ENCODE assay signal across 21 mouse cellular contexts in genomic region chr10:127217177-127217576, GRCm38 (mm10). TPM values are rescaled to one million over a fixed set of nuclear protein-coding genes. Genes with fewer than 3 reads are reported as not detected.
DNase-seq lines count a peak whose midpoint lies in the region; ATAC-seq and TF ChIP-seq lines count a peak whose summit lies in the region.
"Had no signal": no experiment of that assay in that cellular context is flagged by ENCODE, and none has a peak within 500 bp of the region (broad histone marks: within the 10 kb centered on the region; RNA-seq: fewer than 3 reads in every experiment).

No protein-coding gene starts in this region.

- H3K4me3 ChIP-seq in left cerebral cortex, adult 2 months: no peak overlapping the region
- no peak overlapping the region for H3K4me3 ChIP-seq in liver, embryonic 11.5 days (ENCODE audit: low read depth, low read length)

- H3K4me2 ChIP-seq in liver, embryonic 11.5 days: no peak overlapping the region

- intact Hi-C loops in left cerebral cortex, adult 2 months (cut with DNase I): no loop called here
- intact Hi-C loops in left cerebral cortex, postnatal 14 days (cut with DNase I): no loop called here

- H3K27ac ChIP-seq in left cerebral cortex, adult 2 months: peak overlapping the region; percentile 32; the same call in 1 of the 2 replicates
- no peak overlapping the region for H3K27ac ChIP-seq in liver, embryonic 11.5 days (ENCODE audit: low read depth, low read length)

- DNase-seq in left cerebral cortex, adult 2 months (ENCODE audit: extremely low spot score in 1 of 2, low spot score in 2 of 2): no peak
- no peak for DNase-seq in left cerebral cortex, postnatal 14 days (ENCODE audit: low spot score in 2 of 2)
- DNase-seq in adipocyte (ENCODE audit: low spot score): peak; percentile 43
- no peak for DNase-seq in adrenal gland, adult 2 months
- DNase-seq in liver, embryonic 11.5 days (ENCODE audit: low spot score): no peak
- DNase-seq: adrenal gland, adult 8-10 months; adrenal gland, postnatal 10 days; adrenal gland, postnatal 14 days; adrenal gland, postnatal 25 days; adrenal gland, postnatal 36 days; B cell, adult 2 months; cerebellum, adult 11 months; cerebellum, adult 8-10 months had no signal

- TF ChIP-seq CTCF in left cerebral cortex, adult 2 months (IDR thresholded peaks at IDR 0.05): no peak

- H3K36me3 ChIP-seq in liver, embryonic 11.5 days (ENCODE audit: control insufficient read depth, insufficient read depth, low read length): no peaks in the 10 kb centered on the region
- H3K36me3 ChIP-seq: G1E had no signal

- no peak overlapping the region for H3K9ac ChIP-seq in liver, embryonic 11.5 days (ENCODE audit: low read depth, low read length)

- H3K4me1 ChIP-seq in liver, embryonic 11.5 days (replicated peaks; ENCODE audit: control insufficient read depth, insufficient read depth, low read length): peaks cover 7% of the 10 kb centered on the region

- H3K27me3 ChIP-seq in liver, embryonic 11.5 days (replicated peaks; ENCODE audit: control insufficient read depth, insufficient read depth, low read length): no peaks in the 10 kb centered on the region
- H3K27me3 ChIP-seq: CH12.LX, Patski had no signal

- ATAC-seq in granulocyte monocyte progenitor cell, adult 5-6 weeks (replicated peaks; ENCODE audit: poor library complexity, severe bottlenecking): peak; percentile 66
- ATAC-seq in megakaryocyte, adult 5-6 weeks (ENCODE audit: poor library complexity, severe bottlenecking): peak; percentile 54
- ATAC-seq in liver, embryonic 11.5 days (replicated peaks; ENCODE audit: low FRiP score): no peak
- ATAC-seq in cerebellum, adult (ENCODE audit: insufficient number of reproducible peaks, low FRiP score, low TSS enrichment): no peak
- ATAC-seq: activated CD4-positive, CD25-positive, alpha-beta regulatory T cell, adult 4 months; CD4-positive, CD25-positive, alpha-beta regulatory T cell, adult 4 months; Patski had no signal

- H3K9me3 ChIP-seq in liver, embryonic 11.5 days (ENCODE audit: control insufficient read depth, low read length): no peaks in the 10 kb centered on the region

RNA-seq across cellular contexts. Expression of gene Pip4k2c, which starts 5.8 kb away (rescaled TPM):
- total RNA-seq in left cerebral cortex, adult 2 months (2021): 100 to 1,000 TPM; 113 to 115 TPM
- total RNA-seq in left cerebral cortex, postnatal 14 days (2021): 10 to 100 TPM; 63.6 to 78.9 TPM
- total RNA-seq in granulocyte monocyte progenitor cell, adult 5-6 weeks (2014; fragmentation: Nextera tagmentation): 12.1 and 13.6 TPM in 2 replicates
- total RNA-seq in granulocyte monocyte progenitor cell, adult 5-6 weeks (2017): 7.6 and 13.8 TPM in 2 replicates
- 9.6 and 12.0 TPM in 2 replicates for total RNA-seq in megakaryocyte, adult 5-6 weeks (2015)
- total RNA-seq in megakaryocyte, adult 5-6 weeks (2017): 13.2 and 17.8 TPM in 2 replicates
- 10 to 100 TPM; 41.6 to 47.8 TPM for total RNA-seq in adrenal gland, adult 2 months (2021)
- 21.7 and 22.5 TPM in 2 replicates for polyA plus RNA-seq in adrenal gland, adult 2 months (2012; rRNA removed)
- 43.1 and 43.4 TPM in 2 replicates for polyA plus RNA-seq in liver, embryonic 11.5 days (2014; fragmentation: Nextera tagmentation; extraction: Ambion mirVana)

RNA-seq across cellular contexts. Expression of gene Dtx3, which starts 21.6 kb away (rescaled TPM):
- 100 to 1,000 TPM; 207 to 223 TPM for total RNA-seq in left cerebral cortex, adult 2 months (2021)
- 100 to 1,000 TPM; 202 to 203 TPM for total RNA-seq in left cerebral cortex, postnatal 14 days (2021)
- total RNA-seq in granulocyte monocyte progenitor cell, adult 5-6 weeks (2014; fragmentation: Nextera tagmentation): 51.9 and 54.4 TPM in 2 replicates
- 17.9 and 19.9 TPM in 2 replicates for total RNA-seq in granulocyte monocyte progenitor cell, adult 5-6 weeks (2017)
- 8.2 and 9.2 TPM in 2 replicates for total RNA-seq in megakaryocyte, adult 5-6 weeks (2015)
- 4.5 and 9.1 TPM in 2 replicates for total RNA-seq in megakaryocyte, adult 5-6 weeks (2017)
- total RNA-seq in adrenal gland, adult 2 months (2021): 10 to 100 TPM; 53.6 to 75.7 TPM
- 203 and 219 TPM in 2 replicates for polyA plus RNA-seq in adrenal gland, adult 2 months (2012; rRNA removed)
- 64.0 and 70.8 TPM in 2 replicates for polyA plus RNA-seq in liver, embryonic 11.5 days (2014; fragmentation: Nextera tagmentation; extraction: Ambion mirVana)

RNA-seq across cellular contexts. Expression of gene Arhgef25, which starts 27.3 kb away (rescaled TPM):
- 100 to 1,000 TPM; 198 to 208 TPM for total RNA-seq in left cerebral cortex, adult 2 months (2021)
- total RNA-seq in left cerebral cortex, postnatal 14 days (2021): 100 to 1,000 TPM in 1 of 2 experiments, 10 to 100 TPM in 1; 92.9 to 103 TPM
- 3.2 TPM in 1 of 2 replicates, not detected in the other for total RNA-seq in granulocyte monocyte progenitor cell, adult 5-6 weeks (2014; fragmentation: Nextera tagmentation)
- 0.15 and 0.95 TPM in 2 replicates for total RNA-seq in granulocyte monocyte progenitor cell, adult 5-6 weeks (2017)
- 0.16 TPM in 1 of 2 replicates, not detected in the other for total RNA-seq in megakaryocyte, adult 5-6 weeks (2015)
- 0.41 and 1.0 TPM in 2 replicates for total RNA-seq in megakaryocyte, adult 5-6 weeks (2017)
- 10 to 100 TPM; 16.0 to 25.8 TPM for total RNA-seq in adrenal gland, adult 2 months (2021)
- 41.3 and 44.9 TPM in 2 replicates for polyA plus RNA-seq in adrenal gland, adult 2 months (2012; rRNA removed)
- 28.3 and 30.2 TPM in 2 replicates for polyA plus RNA-seq in liver, embryonic 11.5 days (2014; fragmentation: Nextera tagmentation; extraction: Ambion mirVana)
- polyA plus RNA-seq: activated CD4-positive, CD25-positive, alpha-beta regulatory T cell, adult 4 months had no signal

RNA-seq across cellular contexts. Expression of gene Slc26a10, which starts 36.7 kb away (rescaled TPM):
- 1 to 10 TPM; 3.8 TPM for total RNA-seq in left cerebral cortex, adult 2 months (2021)
- 1 to 10 TPM; 1.1 to 1.4 TPM for total RNA-seq in left cerebral cortex, postnatal 14 days (2021)
- 0.15 TPM in 1 of 2 replicates, not detected in the other for total RNA-seq in granulocyte monocyte progenitor cell, adult 5-6 weeks (2014; fragmentation: Nextera tagmentation)
- total RNA-seq in granulocyte monocyte progenitor cell, adult 5-6 weeks (2017): 0.26 and 0.88 TPM in 2 replicates
- 0.91 TPM in 1 of 2 replicates, not detected in the other for total RNA-seq in megakaryocyte, adult 5-6 weeks (2015)
- 0.22 and 0.53 TPM in 2 replicates for total RNA-seq in megakaryocyte, adult 5-6 weeks (2017)
- total RNA-seq in adrenal gland, adult 2 months (2021): under 1 TPM; 0.35 to 0.58 TPM
- polyA plus RNA-seq in adrenal gland, adult 2 months (2012; rRNA removed): 1.1 and 2.4 TPM in 2 replicates
- polyA plus RNA-seq in liver, embryonic 11.5 days (2014; fragmentation: Nextera tagmentation; extraction: Ambion mirVana): 3.6 and 5.2 TPM in 2 replicates

RNA-seq across cellular contexts. Expression of gene Kif5a, which starts 46.0 kb away (rescaled TPM):
- 1,000 to 10,000 TPM; 1,016 to 1,023 TPM for total RNA-seq in left cerebral cortex, adult 2 months (2021)
- total RNA-seq in left cerebral cortex, postnatal 14 days (2021): 100 to 1,000 TPM; 581 to 593 TPM
- 1.4 TPM in 1 of 2 replicates, not detected in the other for total RNA-seq in granulocyte monocyte progenitor cell, adult 5-6 weeks (2014; fragmentation: Nextera tagmentation)
- 0.30 and 0.31 TPM in 2 replicates for total RNA-seq in granulocyte monocyte progenitor cell, adult 5-6 weeks (2017)
- 0.85 and 0.93 TPM in 2 replicates for total RNA-seq in megakaryocyte, adult 5-6 weeks (2015)
- total RNA-seq in megakaryocyte, adult 5-6 weeks (2017): 0.70 and 0.94 TPM in 2 replicates
- total RNA-seq in adrenal gland, adult 2 months (2021): 1 to 10 TPM; 6.2 to 7.8 TPM
- 28.9 and 30.1 TPM in 2 replicates for polyA plus RNA-seq in adrenal gland, adult 2 months (2012; rRNA removed)
- 1.3 and 1.4 TPM in 2 replicates for polyA plus RNA-seq in liver, embryonic 11.5 days (2014; fragmentation: Nextera tagmentation; extraction: Ambion mirVana)
- polyA plus RNA-seq: CD4-positive, CD25-positive, alpha-beta regulatory T cell, adult 4 months had no signal

Comparison
In these comparisons a context has a peak if more than half of its experiments do, and no peak if none do; other contexts are left out.
1. ATAC-seq: peak in granulocyte monocyte progenitor cell, adult 5-6 weeks (single experiment) and megakaryocyte, adult 5-6 weeks (single experiment); none in liver, embryonic 11.5 days (single experiment) and cerebellum, adult (single experiment).